ENCODE assay signal across 28 mouse cellular contexts in the genomic region with DNA sequence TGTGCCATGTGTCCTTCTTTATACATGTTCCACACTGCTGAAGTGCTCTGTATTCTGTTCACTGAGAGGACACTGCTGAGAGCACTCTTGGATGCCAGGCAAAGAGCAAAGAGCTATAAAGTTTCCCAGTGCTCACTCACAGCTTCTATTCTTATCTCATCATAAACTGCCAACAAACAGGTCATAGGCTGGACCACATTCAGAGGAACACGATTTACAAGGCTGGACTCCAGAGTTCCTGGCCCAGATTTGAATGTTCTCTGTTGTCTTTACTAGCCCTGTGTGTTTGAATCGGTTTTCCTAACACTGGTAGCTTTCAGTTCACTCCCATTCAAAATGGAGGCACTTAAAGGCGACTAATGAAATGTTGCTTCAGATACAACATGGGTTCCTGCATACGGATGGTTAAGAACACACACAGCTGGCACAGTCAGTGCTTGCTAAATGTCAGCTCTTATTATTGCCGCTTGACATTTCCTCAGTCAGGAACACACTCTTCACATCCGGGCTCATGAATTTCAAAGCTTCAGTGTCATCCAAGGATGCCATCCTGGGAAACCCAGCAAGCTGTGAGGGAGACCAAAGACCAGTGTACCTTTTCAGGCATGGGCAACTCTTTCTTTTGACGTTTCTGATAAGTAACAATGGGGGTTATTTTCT.
A peak's percentile ranks its signal among the peaks of the same experiment; 100 is the strongest.
DNase-seq lines count a peak whose midpoint lies in the region; ATAC-seq and TF ChIP-seq lines count a peak whose summit lies in the region.
"Had no signal": no experiment of that assay in that cellular context is flagged by ENCODE, and none has a peak within 500 bp of the region (broad histone marks: within the 10 kb centered on the region; RNA-seq: fewer than 3 reads in every experiment).

No protein-coding gene starts in this region.

- H3K27ac ChIP-seq in lung, postnatal 0 days (ENCODE audit: low read length) = no peak overlapping the region
- H3K27ac ChIP-seq: embryonic facial prominence, embryonic 13.5 days; forebrain, embryonic 12.5 days; hindbrain, embryonic 14.5 days; kidney, postnatal 0 days; limb, embryonic 15.5 days; liver, embryonic 14.5 days; lung, embryonic 15.5 days; neural tube, embryonic 12.5 days; stomach, postnatal 0 days had no signal

- no peaks in the 10 kb centered on the region for H3K9me3 ChIP-seq in lung, postnatal 0 days (ENCODE audit: low read length)
- H3K9me3 ChIP-seq: embryonic facial prominence, embryonic 13.5 days; forebrain, embryonic 12.5 days; limb, embryonic 15.5 days; lung, embryonic 15.5 days; neural tube, embryonic 12.5 days had no signal

- no peak for TF ChIP-seq CTCF in lung, postnatal 0 days (IDR thresholded peaks at IDR 0.05)

- no peaks in the 10 kb centered on the region; the same call in 1 of the 2 replicates for H3K36me3 ChIP-seq in lung, postnatal 0 days (ENCODE audit: insufficient read depth, low read length)
- H3K36me3 ChIP-seq: embryonic facial prominence, embryonic 13.5 days; forebrain, embryonic 12.5 days; limb, embryonic 15.5 days; lung, embryonic 15.5 days; neural tube, embryonic 12.5 days had no signal

- H3K4me3 ChIP-seq in lung, postnatal 0 days (ENCODE audit: low read depth, low read length) = no peak overlapping the region
- H3K4me3 ChIP-seq: embryonic facial prominence, embryonic 13.5 days; erythroblast, embryonic 14.5 days; forebrain, embryonic 12.5 days; limb, embryonic 15.5 days; lung, embryonic 15.5 days; neural tube, embryonic 12.5 days had no signal

- no peaks in the 10 kb centered on the region for H3K27me3 ChIP-seq in lung, postnatal 0 days (replicated peaks; ENCODE audit: insufficient read depth, low read length)
- H3K27me3 ChIP-seq: embryonic facial prominence, embryonic 13.5 days; forebrain, embryonic 12.5 days; limb, embryonic 15.5 days; lung, embryonic 15.5 days; neural tube, embryonic 12.5 days; Patski had no signal

- H3K9ac ChIP-seq in lung, postnatal 0 days (replicated peaks; ENCODE audit: low read depth) = no peak overlapping the region
- H3K9ac ChIP-seq: embryonic facial prominence, embryonic 13.5 days; forebrain, embryonic 12.5 days; hindbrain, embryonic 14.5 days; limb, embryonic 15.5 days; liver, embryonic 14.5 days; lung, embryonic 15.5 days; neural tube, embryonic 12.5 days had no signal

- 68% methylated on average over 7 of the region's 7 CpGs for WGBS in lung, postnatal 0 days

- no peak for ATAC-seq in lung, postnatal 0 days
- ATAC-seq in inflammation-experienced regulatory T-cells, adult 6 months = no peak
- ATAC-seq: Patski had no signal

- no peak overlapping the region for H3K4me2 ChIP-seq in lung, postnatal 0 days (replicated peaks; ENCODE audit: low read depth, low read length)
- H3K4me2 ChIP-seq: embryonic facial prominence, embryonic 13.5 days; forebrain, embryonic 12.5 days; hindbrain, embryonic 14.5 days; limb, embryonic 15.5 days; lung, embryonic 15.5 days; neural tube, embryonic 12.5 days had no signal

- peak; percentile 5 to 7 for DNase-seq in heart, postnatal 36 days
- no peak for DNase-seq in heart, adult 9 months (ENCODE audit: low spot score in 2 of 2)
- peak; percentile 11 for DNase-seq in lung, postnatal 14 days
- DNase-seq in lung, postnatal 0 days (ENCODE audit: low spot score) = no peak
- DNase-seq in gastrocnemius, postnatal 14 days = peak; percentile 17
- DNase-seq in skeletal muscle tissue, adult 2 months (ENCODE audit: low read depth, low spot score) = peak; percentile 83
- no peak for DNase-seq in frontal cortex, postnatal 36 days (ENCODE audit: low spot score in 2 of 2)
- DNase-seq: adrenal gland, adult 2 months; cerebellum, adult 18-20 months; cerebellum, postnatal 36 days; embryo, embryonic 11 days; kidney, adult 2 months; midbrain, embryonic 14.5 days; right cerebral cortex, adult 18-20 months; thymus, adult 2 months; thymus, postnatal 4 days had no signal

- TF ChIP-seq EP300 in lung, postnatal 0 days (IDR thresholded peaks at IDR 0.05) = no peak

- intact Hi-C loops in heart, postnatal 36 days (cut with DNase I) = no loop called here
- intact Hi-C loops in gastrocnemius, postnatal 14 days (cut with DNase I; ENCODE audit: low total_unique reads) = no loop called here

- H3K4me1 ChIP-seq in lung, postnatal 0 days (ENCODE audit: insufficient read depth, low read depth, low read length) = no peaks in the 10 kb centered on the region
- H3K4me1 ChIP-seq: embryonic facial prominence, embryonic 13.5 days; forebrain, embryonic 12.5 days; limb, embryonic 15.5 days; lung, embryonic 15.5 days; neural tube, embryonic 12.5 days had no signal

Comparison
In these comparisons a context has a peak if more than half of its experiments do, and no peak if none do; other contexts are left out.
1. DNase-seq: peak in heart, postnatal 36 days (2 of 2), lung, postnatal 14 days (single experiment), gastrocnemius, postnatal 14 days (single experiment) and skeletal muscle tissue, adult 2 months (single experiment); none in heart, adult 9 months (0 of 2), lung, postnatal 0 days (single experiment) and frontal cortex, postnatal 36 days (0 of 2).